Mouse (Mus musculus): ENCODE results near the gene Olfr1043. TPM values are rescaled to one million over a fixed set of nuclear protein-coding genes. Genes with fewer than 3 reads are reported as not detected.

Gene Olfr1043
- not detected for total RNA-seq (2023)

GRCm38 (mm10) chr2:86167422-86167821 is at the start of gene Olfr1043:
Gene Olfr1043 (minus strand): TSS chr2:86167522.

GRCm38 (mm10) chr2:86202909-86203308 is 35.6 kb upstream of the Olfr1043 start, which contains the start of gene Olfr1045:
Gene Olfr1045 (minus strand): TSS chr2:86203009.

GRCm38 (mm10) chr2:86185583-86185982 is 18.3 kb upstream of the Olfr1043 start, which contains the start of gene Olfr52:
Gene Olfr52 (minus strand): TSS chr2:86185683.

GRCm38 (mm10) chr2:86177720-86178119 is 10.4 kb upstream of the Olfr1043 start, which contains the start of gene Olfr1044:
Gene Olfr1044 (minus strand): TSS chr2:86177820.

GRCm38 (mm10) chr2:86161738-86162137 is 5.6 kb downstream of the Olfr1043 start, which contains the start of gene Olfr1042:
Gene Olfr1042 (minus strand): TSS chr2:86161838.

GRCm38 (mm10) chr2:86146632-86147031 is 20.7 kb downstream of the Olfr1043 start, which contains the start of gene Olfr1040:
Gene Olfr1040 (minus strand): TSS chr2:86146732.

GRCm38 (mm10) chr2:86135828-86136227 is 31.5 kb downstream of the Olfr1043 start, which contains the start of gene Olfr1039:
Gene Olfr1039 (minus strand): TSS chr2:86135928.

Other genes with a start within 250 kb of the Olfr1043 start
- gene Olfr1026, start 246.0 kb downstream of the Olfr1043 start, total RNA-seq (2023) = not detected
- 0.18 TPM for gene Olfr1028, start 217.1 kb downstream of the Olfr1043 start, total RNA-seq (2023)
- not detected for gene Olfr1029, start 193.6 kb downstream of the Olfr1043 start, total RNA-seq (2023)
- gene Olfr1030, start 188.2 kb downstream of the Olfr1043 start, total RNA-seq (2023) = not detected
- not detected for gene Olfr1031, start 177.2 kb downstream of the Olfr1043 start, total RNA-seq (2023)
- not detected for gene Olfr1032, start 162.0 kb downstream of the Olfr1043 start, total RNA-seq (2023)
- gene Olfr1033, start 146.9 kb downstream of the Olfr1043 start, total RNA-seq (2023) = not detected
- gene Olfr1034, start 121.7 kb downstream of the Olfr1043 start, total RNA-seq (2023) = not detected
- gene Olfr1036, start 93.5 kb downstream of the Olfr1043 start, total RNA-seq (2023) = not detected
- gene Olfr1037, start 80.1 kb downstream of the Olfr1043 start, total RNA-seq (2023) = not detected
- gene Olfr1039, start 31.6 kb downstream of the Olfr1043 start, total RNA-seq (2023) = not detected
- gene Olfr1040, start 20.8 kb downstream of the Olfr1043 start, total RNA-seq (2023) = not detected
- not detected for gene Olfr1042, start 5.7 kb downstream of the Olfr1043 start, total RNA-seq (2023)
- not detected for gene Olfr1044, start 10.3 kb upstream of the Olfr1043 start, total RNA-seq (2023)
- not detected for gene Olfr52, start 18.2 kb upstream of the Olfr1043 start, total RNA-seq (2023)
- gene Olfr1045, start 35.5 kb upstream of the Olfr1043 start, total RNA-seq (2023) = not detected
- gene Olfr1046, start 51.8 kb upstream of the Olfr1043 start, total RNA-seq (2023) = not detected
- gene Olfr1047, start 63.9 kb upstream of the Olfr1043 start, total RNA-seq (2023) = not detected
- not detected for gene Olfr1048, start 72.8 kb upstream of the Olfr1043 start, total RNA-seq (2023)
- gene Olfr1049, start 90.8 kb upstream of the Olfr1043 start, total RNA-seq (2023) = not detected
- gene Olfr1051, start 111.6 kb upstream of the Olfr1043 start, total RNA-seq (2023) = not detected
- not detected for gene Olfr1052, start 124.9 kb upstream of the Olfr1043 start, total RNA-seq (2023)
- not detected for gene Olfr1053, start 147.8 kb upstream of the Olfr1043 start, total RNA-seq (2023)
- gene Olfr1054, start 167.9 kb upstream of the Olfr1043 start, total RNA-seq (2023) = not detected
- gene Olfr1055, start 182.8 kb upstream of the Olfr1043 start, total RNA-seq (2023) = not detected
- gene Olfr1056, start 194.9 kb upstream of the Olfr1043 start, total RNA-seq (2023) = not detected
- not detected for gene Olfr1057, start 210.9 kb upstream of the Olfr1043 start, total RNA-seq (2023)
- gene Olfr1058, start 221.0 kb upstream of the Olfr1043 start, total RNA-seq (2023) = not detected
- not detected for gene Olfr1061, start 246.5 kb upstream of the Olfr1043 start, total RNA-seq (2023)